Mouse (Mus musculus): ENCODE results near the gene Itgb2l. TPM values are rescaled to one million over a fixed set of nuclear protein-coding genes. Genes with fewer than 3 reads are reported as not detected.

The Itgb2l gene
- total RNA-seq, 2 experiments from 2014 or later = 2.8 to 5.7 TPM

DNA sequence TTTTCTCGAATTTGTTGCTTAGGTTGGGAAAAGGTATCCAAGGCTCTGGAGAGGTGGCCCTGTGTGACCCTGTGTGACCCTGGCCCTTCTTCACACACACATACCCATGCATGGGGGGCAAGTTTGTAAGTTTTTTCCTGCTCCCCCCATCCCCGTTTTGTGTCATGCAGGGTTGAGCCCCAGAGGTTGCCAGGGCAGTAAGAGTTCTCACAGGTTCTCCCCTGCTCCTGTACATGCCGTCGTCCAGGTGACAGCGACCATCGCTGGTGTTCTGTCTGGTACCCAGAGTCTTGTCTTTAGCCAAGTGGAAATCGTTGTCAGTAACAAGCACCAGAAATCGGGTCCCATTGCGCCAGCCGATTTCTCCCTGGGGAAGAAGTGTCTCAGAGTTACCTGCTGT lies 10.2 kb downstream of the Itgb2l start:
- no peak for ATAC-seq (replicated peaks; ENCODE audit: poor library complexity, severe bottlenecking)

DNA sequence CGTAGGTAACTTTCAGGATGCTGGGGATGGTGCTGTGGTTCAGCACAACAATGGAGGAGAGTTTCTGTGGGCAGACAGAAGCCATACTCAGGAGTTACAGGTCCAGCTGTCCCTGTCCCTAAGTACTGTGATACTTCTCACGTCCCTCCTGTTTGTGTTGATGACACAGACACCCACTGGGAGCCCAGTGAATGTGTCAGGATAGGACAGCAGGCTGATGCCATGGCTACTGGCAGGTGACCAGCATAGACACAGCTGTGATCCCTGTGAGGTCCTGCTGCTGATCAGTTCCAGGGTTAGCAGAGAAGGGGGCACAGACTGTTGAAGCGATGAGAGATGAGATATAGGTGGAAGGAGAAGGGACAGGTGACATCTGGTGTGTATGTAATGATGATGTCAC lies 14.4 kb downstream of the Itgb2l start:
- ATAC-seq (replicated peaks; ENCODE audit: poor library complexity, severe bottlenecking) = no peak

DNA sequence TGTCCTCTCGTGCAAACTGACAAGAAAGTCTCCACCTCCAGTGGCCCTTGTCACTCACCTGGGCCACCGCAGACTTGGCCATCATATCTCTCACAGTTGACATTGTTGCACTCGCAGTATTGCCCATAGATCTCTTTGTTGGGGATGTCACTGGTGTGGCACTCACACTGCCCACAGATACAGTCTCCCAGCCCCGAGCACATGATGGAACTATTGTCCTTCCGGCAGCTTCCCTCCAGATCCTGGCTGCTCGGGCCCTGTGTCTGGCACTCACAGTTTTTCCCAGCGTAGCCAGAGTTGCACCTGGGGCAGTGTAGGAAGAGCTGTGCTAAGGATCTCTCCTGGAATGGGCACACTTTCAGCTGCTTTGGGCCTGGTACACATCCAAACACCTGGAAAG lies 16.7 kb downstream of the Itgb2l start:
- no peak for ATAC-seq (replicated peaks; ENCODE audit: poor library complexity, severe bottlenecking)

DNA sequence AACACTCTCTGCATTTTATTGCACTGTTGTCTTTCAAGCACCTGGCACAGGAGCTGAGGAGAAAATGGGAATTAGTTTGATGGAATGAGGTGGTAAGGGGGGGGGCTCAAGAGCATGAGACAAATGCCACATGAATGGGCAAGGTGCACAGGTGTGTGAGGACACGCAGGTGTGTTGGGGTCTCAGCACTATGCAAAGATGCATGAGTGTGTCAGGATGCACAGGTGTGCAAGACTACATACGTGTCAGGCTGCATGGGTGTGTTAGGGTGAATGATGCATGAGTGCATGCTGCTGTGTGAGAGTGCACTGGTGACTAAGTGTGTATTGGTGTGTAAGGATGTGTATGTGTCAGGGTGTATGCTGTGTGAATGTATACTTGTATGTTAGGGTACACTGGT lies 18.4 kb downstream of the Itgb2l start:
- ATAC-seq (replicated peaks; ENCODE audit: poor library complexity, severe bottlenecking) = no peak

DNA sequence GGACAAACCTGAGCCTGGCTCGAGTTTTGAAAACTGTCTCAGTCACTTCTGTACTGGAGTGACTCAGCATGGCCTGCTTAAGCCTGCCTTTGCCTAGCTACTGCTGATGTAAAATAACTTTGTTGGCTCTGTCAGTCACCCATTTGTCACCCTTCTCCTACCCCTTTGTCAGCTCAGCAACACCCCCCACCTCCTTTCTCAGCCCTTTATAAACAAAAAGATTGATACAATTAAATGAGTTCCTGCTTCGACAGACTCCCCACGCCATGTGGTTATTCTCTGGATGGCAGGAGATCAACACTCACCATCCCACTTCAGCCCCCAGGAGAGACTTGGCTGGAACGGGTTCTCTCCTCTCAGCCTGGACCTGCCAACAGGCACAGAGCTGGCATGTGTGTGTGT lies 35.4 kb downstream of the Itgb2l start:
- ATAC-seq (replicated peaks; ENCODE audit: poor library complexity, severe bottlenecking) = no peak

DNA sequence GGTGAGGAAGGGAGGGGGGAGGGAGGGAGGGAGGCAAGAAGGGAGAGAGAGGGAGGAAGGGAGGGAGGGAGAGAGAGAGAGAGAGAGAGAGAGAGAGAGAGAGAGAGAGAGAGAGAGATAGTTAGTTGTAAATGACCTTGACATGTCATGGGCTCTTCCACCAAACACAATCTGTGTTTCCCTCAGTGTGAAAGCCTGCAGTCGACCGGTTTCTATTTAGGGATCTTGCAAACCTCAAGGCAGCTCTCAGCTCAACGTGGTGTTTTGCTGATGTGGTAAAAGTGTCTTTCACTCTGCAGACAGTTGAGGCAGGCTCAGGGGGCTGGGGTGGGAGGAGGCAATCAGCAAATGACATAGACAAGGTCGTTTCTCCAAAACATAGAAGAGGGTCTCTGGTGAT lies 37.1 kb downstream of the Itgb2l start:
- ATAC-seq (replicated peaks; ENCODE audit: poor library complexity, severe bottlenecking) = no peak

DNA sequence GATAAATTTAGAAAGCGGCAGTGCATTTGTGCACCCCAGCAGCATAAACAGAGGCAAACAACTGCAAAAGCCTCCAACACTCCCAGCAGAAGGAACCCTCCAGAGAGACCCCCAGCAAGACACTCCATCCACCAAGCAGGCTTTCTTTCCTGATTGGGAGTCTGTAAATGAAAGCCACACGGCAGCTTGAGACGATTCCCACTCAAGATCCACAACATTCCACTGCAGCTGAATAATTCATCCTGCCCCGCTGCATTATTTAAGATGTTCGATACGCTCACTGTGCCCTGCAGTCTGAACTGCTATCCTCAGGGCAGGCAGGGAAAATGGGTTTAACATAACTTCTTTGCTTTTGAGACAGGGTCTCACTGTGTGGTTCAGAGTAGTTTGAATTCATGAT lies 41.1 kb downstream of the Itgb2l start:
- ATAC-seq (replicated peaks; ENCODE audit: poor library complexity, severe bottlenecking) = no peak

DNA sequence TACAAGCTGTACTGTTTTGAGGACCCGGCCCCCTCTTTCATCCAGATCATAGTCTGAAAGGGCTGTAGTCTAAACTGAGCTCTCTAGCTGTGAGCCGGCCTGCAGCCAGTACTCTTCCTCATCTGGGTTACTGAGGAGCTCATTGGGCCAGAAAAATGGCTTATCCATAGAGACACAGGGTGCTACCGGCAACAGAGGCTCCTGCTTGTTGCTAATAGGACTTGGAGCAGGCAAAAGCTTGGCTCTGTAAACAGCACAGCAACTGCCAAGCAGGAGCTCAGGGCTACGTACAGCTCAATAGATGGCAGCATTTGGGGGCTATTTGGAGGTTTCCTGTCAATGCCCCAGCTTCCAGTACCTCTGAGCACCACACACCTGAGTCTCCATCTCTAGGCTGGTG lies 43.4 kb downstream of the Itgb2l start:
- no peak for ATAC-seq (replicated peaks; ENCODE audit: poor library complexity, severe bottlenecking)

DNA sequence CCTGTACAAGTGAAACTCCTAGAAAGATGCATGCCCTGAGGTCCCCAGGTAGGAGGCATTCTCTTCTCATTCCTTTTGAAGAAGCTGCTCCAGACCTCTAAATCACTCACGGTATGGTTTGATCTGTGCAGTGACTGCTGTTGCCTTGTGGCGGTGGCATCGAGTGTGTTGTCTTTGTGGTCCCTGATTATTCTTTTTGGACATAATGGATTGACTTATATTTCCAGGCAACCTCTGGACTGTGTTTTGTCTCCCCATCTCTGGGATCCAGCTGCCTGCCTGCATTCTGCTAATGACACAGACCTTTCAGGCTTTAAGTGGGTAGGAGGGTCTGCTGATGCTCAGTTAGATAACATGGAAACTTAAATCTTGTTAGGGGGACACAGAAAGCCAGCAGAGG lies 44.6 kb downstream of the Itgb2l start:
- ATAC-seq (replicated peaks; ENCODE audit: poor library complexity, severe bottlenecking) = no peak

DNA sequence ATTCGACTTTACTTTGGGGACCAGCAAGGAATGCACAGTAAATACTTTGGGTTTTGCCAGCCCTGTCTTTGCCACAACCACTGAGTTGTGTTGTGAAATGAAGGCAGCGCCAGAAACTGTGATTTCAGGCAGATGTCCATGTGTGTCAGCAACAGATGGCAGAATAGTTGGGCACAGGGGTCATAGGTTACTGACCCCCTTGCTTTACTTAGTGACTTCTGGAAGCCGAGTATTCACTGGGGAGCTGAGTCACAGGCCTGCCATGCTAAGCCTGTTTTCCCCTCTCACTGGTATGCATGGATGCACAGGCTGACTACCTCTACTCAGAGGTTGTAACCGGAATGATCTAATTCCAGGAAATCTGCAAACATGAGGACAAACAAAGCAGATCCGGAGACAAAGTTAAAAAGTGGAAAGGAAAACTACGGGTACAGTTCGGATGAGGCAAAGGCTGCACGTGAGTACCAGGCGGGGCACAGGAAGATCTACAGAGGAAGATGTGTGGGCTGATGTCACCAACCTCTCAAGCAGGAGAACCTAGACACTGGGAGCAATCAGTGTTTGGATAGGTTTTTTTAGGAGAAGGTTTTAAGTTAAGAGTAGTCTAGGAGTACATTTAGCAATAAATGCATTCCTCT lies 47.3 kb downstream of the Itgb2l start:
- ATAC-seq (replicated peaks; ENCODE audit: poor library complexity, severe bottlenecking) = no peak

DNA sequence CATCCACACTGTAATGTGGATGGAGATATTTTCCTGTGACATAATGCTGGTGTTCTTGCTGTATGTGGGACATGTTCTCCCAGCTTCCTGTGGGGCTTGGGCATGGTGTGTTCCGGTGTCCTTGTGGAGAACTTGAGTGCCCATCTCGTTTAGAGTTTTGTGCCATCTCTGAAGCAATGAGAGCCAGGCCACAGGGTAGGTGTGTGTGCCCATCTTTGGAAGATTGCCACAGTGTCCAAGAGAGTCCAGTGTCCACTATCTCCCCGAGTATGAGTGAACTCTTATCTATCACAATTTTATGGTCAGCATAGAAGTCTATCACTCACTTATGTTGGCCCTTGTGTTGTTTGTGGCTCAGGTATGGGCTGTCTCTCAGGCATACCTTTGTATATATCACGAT lies 47.9 kb downstream of the Itgb2l start:
- no peak for ATAC-seq (replicated peaks; ENCODE audit: poor library complexity, severe bottlenecking)

DNA sequence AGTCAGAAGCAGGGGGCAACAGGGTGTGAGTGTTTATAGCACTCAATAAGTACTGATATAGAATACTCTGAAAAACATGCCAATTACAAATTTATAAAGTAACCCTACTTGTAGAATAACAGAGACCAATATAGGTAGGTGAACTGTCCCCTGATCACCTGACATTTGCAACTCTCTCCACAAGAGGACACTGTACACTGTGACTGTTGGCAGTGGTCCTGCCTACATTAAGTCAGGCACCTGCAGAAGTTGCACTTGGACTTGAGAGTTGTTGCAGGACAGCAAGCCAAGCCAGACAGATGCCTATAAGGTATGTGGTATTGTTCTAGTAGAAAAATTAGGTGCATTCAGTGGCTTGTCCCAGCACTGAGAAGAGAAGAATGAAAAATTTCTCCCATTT lies 52.3 kb downstream of the Itgb2l start:
- ATAC-seq (replicated peaks; ENCODE audit: poor library complexity, severe bottlenecking) = no peak

DNA sequence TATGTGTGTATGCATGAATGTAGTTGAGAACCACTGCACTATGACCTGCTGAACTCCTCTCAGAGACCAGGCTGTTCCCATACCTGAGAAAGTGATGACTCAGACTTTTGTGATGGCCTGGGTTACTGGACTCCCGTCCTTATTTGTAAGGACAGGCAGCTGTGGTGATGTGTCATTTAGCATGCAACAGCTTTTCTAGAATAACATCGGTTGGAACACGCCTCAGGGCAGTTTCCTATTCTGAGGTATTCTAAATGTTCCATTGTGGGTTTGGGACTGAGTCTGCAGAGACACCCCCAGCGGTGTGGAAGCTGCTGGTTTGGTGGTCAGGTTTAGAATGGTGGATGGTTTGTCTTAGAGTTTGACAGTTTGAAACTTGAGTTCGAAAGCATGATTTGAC lies 54.9 kb downstream of the Itgb2l start:
- no peak for ATAC-seq (replicated peaks; ENCODE audit: poor library complexity, severe bottlenecking)

DNA sequence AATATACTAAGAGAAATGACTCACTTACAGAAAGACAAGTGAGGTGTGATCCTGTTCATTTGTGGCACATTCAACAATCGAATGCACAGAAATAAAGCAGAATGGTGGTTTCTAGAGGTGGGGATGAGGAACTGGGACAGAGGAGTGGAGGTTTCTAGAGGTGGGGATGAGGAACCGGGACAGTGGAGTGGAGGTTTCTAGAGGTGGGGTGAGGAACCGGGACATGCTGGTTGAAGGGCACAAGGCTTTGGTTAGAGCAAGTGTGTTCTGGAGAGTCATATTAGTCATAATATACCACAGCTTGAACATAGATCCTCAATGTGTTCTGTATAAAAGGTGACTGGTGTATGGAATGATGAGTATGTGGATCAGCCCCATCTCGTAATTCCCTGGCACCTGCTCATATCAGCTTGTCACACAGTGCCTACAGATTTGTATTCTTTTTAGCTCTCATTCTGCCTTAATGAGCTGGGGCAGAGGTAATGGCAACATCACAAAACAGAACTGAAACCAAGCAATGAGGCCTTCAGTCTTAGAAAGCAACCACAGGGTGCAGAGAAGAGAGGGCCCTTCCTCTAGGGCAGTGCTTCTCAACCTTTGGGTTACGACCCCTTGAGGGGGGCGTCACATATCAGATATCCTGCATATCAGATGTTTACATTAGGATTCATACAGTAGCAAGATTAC lies 55.6 kb downstream of the Itgb2l start:
- peak; percentile 90 for ATAC-seq (replicated peaks; ENCODE audit: poor library complexity, severe bottlenecking)

DNA sequence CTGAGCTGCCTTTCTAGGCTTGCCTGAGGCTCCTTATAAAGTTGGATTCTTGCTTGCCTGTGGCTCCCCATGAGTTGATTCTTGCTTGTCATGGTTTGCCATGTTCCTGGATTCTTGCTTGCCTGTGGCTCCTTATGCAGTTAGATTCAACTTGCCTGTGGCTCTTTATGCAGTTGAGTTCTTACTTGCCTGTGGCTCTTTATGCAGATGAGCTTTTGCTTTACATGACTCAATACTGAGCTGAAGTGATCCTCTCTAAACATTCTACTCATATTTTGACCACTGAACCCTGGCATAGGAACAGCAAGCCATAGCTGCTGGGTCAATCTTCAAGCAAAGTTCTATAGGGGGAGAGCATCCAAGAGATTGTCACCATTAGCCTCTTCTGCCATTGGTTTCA lies 58.7 kb downstream of the Itgb2l start:
- no peak for ATAC-seq (replicated peaks; ENCODE audit: poor library complexity, severe bottlenecking)

DNA sequence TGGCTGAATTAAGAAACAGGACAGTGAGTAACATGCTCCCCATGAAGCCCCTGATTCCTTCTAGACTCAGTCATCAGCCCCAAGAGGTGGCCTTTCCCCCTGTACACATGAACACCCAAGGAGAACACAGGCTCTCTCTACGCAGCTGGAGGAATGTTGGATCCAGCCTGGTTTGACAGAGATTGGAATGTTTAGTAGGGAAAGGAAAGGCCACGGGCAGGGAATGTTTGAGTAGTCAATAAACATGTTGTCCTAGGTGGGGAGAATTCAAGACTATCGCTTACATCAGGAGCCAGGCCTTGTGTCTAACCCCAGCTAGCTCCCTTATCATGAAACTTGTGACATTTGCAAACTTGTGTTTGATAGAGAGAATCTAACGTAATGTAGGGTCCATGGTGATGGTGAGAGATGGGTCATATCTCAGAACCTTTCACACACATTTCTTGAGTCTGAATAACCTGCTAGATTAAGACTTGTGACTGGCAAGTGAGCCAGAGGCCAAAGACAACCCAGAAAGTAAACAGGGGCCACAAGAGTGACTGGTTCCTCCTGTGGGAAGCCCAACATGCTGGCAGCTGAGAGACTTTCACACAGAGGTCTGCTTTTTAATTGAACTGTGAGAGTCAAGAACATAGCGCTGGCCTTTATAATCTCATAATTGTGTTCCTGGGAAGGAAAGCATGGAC lies 60.8 kb downstream of the Itgb2l start:
- ATAC-seq (replicated peaks; ENCODE audit: poor library complexity, severe bottlenecking) = no peak

DNA sequence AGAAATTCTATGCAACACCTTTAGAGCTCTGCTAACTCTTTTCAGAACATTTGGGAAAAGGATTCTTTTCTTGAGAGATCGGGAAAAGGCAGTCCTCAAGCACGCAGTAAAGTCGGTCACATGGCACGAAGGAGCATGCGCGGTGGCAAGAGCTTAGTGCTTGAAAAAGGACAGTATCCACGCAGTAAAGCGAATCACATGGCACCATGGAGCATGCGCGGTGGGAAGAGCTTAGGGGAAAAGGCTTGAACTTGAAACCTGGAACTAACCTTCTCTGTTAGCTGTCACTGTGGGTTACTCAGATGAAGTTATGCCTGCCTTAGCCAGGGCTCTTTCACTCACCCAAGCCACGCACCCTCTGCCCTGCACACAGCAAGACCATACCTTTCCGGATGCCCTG lies 62.0 kb downstream of the Itgb2l start:
- ATAC-seq (replicated peaks; ENCODE audit: poor library complexity, severe bottlenecking) = no peak

DNA sequence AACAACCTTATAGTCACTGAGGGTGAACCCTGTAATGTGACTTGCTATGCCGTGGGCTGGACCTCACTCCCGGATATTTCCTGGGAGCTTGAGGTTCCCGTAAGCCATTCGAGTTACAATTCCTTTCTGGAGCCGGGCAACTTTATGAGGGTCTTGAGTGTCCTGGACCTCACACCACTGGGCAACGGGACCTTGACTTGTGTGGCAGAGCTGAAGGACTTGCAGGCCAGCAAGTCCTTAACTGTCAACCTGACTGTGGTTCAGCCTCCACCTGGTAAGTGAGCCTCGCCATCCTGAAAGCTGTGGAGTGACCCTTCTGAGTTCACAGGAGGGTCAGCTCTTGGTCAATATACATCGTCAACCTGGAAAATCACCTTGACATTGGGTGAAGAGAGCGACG lies 65.3 kb downstream of the Itgb2l start:
- ATAC-seq (replicated peaks; ENCODE audit: poor library complexity, severe bottlenecking) = no peak

DNA sequence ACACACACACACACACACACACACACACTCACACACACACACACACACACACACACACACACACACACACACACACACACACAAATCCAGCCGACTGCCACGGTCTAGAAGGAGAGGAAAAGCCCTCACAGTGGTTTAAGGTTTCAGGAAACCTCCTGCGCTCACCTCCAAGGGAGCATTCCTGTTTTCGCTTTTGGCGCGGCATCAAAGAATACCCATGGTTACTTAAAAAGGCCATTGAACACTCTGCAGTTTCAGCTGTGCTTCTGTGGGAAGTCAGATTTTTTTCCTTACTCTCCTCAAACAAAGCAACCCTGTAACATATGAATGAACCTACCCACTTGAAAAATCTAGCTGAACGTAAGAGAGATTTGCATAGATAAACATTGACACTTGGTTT lies 67.1 kb downstream of the Itgb2l start:
- ATAC-seq (replicated peaks; ENCODE audit: poor library complexity, severe bottlenecking) = no peak

DNA sequence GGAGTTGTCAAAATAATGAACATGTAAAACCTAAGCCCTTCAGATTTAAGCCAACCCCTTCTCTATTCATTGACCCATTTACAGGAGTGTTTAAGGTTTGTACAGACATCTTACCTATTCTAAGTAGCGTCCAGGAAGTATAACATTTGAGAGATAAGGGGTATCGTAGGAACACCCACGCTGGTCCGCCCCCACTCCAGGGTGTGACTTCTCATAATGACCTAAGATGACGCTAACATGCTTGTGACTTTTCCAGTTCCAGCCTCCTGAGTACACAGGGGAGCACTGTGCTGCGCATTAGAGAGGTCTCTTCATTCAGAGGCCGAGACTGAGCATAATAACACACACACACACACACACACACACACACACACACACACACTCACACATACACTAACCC lies 67.9 kb downstream of the Itgb2l start:
- no peak for ATAC-seq (replicated peaks; ENCODE audit: poor library complexity, severe bottlenecking)

DNA sequence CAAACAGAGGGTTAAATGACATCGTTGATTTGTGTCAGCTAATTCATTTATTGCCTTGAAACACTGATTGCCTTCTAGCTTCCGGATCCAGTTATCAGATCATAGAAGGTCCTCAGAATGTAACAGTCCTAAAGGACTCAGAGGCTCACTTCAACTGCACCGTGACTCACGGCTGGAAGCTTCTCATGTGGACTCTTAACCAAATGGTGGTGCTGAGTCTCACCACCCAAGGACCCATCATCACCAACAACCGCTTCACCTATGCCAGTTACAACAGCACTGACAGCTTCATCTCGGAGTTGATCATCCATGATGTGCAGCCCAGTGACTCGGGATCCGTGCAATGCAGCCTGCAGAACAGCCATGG lies 70.7 kb downstream of the Itgb2l start:
- ATAC-seq (replicated peaks; ENCODE audit: poor library complexity, severe bottlenecking) = no peak
